Mouse (Mus musculus) common myeloid progenitor, adult 5-6 weeks (primary cell): ENCODE measurements around the gene Rack1. TPM values are rescaled to one million over a fixed set of nuclear protein-coding genes. Genes with fewer than 3 reads are reported as not detected.
"Not testable (repeated sequence)": the region's sequence is repeated elsewhere in the genome, so short reads cannot be mapped to it uniquely, and the experiment has no call there.

Experiments used
- ATAC-seq: replicated peaks from 2 replicates; pipeline ENCODE4 v1.8.0; 2016; ENCODE audit warnings: low read depth, mild to moderate bottlenecking, moderate TSS enrichment, inconsistent platforms; ENCODE audit not compliant: poor library complexity, severe bottlenecking
- total RNA-seq: library from RNA; stranded (forward); fragments of 200-1000, 187-1606 nt; gene quantifications from 2 replicates; pipeline ENCODE4 v1.2.3, GENCODE M21; 2017

Rack1 gene
- total RNA-seq, 1 experiment from 2014 or later, result 1,552 TPM

DNA sequence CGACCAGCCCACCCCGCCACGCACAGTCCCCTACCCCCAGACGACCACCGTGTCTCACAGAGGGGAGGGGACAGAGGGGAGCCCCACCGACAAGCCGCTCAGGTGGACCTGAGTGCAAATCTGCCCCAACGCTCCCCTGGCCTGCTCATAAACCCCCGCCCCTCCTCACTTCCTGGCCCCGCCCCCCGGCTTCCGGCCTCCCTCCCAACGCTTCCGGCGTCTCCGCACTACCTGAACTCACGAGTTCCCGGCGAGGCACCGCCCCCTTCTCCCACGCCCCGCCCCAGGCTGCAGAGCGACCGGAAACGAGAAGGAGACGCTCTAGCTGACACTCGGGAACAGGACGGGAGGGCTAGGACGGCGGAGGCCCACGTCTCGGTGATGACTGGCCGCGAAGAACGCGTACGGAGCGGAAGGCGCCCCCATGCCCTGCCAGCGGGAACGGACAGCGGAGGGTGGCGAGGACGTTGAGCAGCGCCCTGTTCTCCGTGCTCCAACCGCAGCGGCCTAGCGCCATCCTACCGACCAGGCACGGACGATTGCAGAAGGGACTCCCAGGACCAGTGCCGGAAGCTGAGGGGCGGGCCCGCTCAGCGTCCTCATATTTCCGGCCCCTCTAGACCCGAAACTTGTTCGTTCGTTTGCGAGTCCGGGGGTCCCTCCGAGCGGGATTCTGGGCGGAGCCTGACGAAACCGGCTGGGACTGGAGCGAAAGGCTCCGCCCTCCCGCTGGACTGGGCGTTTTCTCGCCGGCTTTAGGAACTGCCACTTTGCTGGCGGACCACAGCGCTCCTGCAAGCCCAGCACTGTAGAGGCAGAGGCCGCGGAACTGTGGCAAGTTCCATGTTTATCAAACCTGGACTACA lies 16.9 kb downstream of the Rack1 start, which contains the start of gene Trim41:
TSS of gene Trim41 (minus strand) at position 554 of the 866 bp plus-strand sequence.
- peak; percentile 83 for ATAC-seq

DNA sequence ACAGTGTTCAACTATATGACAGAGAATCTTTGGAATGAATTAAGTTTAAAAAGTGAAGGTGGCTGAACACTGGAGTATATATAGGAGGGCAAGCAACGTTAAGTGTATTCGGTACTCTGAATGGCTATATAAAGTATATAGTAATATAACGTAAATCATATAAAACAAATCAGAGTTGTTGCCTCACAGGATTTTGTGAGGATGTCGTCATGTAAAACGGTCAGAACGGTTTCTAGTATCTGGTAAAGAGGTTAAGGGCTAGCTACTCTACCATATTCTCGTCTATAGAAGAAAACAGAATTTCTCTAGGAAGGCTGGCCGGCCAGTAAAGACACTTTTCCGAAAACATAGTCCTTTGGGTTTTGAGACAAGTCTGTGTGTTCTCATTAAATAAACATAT lies 17.7 kb downstream of the Rack1 start:
- no peak for ATAC-seq

DNA sequence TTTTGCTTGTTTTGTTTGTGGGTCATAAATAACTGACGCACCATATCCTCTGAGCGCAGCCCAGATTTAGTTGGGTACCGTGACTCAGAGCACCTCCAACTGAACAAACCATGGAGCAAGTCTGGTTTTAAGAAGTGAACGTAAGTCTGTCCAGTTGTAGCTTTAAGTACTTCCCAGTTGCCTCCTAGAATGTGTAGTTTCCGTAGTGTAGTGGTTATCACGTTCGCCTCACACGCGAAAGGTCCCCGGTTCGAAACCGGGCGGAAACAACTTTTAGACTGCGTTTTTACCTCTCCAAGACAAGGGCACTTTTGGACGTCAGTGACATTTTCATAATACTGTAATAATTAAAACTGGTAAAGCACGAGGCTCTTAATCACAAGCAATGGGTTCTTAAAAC lies 18.2 kb downstream of the Rack1 start:
- ATAC-seq, result peak; percentile 30

DNA sequence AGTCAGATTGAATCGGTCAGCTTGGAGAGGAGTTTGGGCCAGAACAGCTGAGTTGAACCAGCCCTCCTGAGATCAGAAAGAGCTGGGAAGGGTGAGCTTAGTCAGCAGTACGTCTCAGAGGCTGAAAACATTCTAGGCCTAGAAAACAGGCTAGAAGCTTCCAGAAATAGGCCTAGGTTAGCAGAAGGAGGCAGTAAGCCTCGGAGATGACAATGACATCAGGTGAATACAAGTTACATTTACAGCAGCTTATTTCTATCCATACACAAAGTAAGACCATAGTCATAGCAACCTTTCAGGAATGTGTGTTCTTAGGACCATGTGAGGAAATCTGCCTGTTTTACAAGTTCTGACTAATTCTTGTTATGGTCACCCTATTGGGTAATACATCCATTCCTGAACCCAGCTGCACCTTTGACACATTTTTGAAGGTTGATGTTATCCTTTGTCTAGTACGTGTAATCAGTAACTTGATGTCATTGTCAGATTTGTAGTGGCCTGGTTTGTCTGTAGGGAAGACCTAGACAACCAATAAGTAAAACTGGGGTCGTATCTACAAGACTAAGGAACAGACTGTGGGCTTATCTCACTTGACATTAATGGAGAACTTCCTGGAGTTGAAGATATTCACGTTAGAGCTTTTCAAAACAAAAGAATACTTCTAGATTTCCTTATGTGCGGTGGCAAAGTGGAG lies 19.6 kb downstream of the Rack1 start:
- ATAC-seq, result no peak

DNA sequence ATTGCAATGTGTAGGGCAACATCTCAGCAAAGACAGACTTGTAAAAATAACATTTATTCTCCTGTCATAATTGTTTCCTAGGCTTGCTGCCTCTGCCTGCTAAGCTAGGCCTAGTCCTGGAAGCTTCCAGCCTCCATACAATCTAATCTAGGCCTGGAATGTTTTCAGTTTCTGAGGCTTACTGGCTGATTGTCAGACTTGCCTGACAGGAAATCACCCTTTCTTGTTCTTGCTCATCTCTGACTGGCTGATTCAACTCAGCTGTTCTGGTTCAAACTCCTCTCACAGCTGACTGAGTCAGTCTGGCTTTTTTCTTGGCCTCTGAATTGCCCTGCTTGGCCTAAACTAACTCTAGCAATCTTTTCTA lies 20.2 kb downstream of the Rack1 start:
- ATAC-seq, result no peak

DNA sequence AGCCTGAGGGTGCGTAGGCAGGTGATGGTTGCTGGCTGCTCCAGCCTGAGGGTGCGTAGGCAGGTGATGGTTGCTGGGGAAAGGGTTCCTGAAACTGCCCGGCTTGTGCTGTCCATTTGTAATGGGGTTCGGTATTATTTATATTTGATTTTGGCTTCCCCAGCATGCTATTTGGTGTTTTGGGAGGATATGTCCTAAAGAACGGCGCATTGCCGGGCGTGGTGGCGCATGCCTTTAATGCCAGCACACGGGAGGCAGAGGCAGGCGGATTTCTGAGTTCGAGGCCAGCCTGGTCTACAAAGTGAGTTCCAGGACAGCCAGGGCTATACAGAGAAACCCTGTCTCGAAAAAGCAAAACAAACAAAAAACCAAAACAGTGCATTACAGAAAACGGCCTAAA lies 21.2 kb downstream of the Rack1 start:
- not testable (repeated sequence) for ATAC-seq

DNA sequence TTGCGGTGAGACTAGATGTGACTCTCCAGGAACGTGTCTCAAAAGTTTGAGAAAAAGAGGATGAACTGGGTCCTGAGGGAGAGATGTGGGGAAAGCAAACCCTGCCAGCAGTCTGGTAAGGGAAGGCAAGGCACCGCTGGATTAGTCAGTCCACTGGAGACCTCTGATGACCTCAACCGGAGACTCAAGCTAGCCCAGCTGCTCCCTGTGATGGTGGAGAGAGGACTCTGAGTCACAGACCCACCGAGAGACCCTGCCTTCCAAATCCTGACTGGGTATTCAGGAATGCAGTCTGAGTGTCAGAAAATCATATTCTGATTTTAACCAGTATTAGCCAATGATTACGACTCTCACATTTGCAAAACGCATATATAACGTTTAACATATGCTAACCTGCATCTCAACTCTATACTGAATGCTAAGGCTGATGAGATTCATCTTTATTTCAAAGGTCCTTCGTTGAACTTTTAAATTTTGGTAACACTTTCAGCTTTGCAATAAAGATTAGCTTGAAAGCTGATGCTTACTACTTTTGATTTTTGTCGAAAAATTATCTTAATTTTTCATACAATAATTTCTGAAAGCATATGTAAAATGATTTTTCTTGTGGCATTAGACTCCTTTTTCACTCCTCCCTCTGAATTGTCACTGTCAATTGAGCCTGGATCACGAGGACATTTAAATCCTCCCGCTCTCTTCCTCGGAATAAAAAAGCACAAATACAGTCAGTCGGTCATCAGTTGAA lies 22.8 kb downstream of the Rack1 start:
- ATAC-seq, result no peak

DNA sequence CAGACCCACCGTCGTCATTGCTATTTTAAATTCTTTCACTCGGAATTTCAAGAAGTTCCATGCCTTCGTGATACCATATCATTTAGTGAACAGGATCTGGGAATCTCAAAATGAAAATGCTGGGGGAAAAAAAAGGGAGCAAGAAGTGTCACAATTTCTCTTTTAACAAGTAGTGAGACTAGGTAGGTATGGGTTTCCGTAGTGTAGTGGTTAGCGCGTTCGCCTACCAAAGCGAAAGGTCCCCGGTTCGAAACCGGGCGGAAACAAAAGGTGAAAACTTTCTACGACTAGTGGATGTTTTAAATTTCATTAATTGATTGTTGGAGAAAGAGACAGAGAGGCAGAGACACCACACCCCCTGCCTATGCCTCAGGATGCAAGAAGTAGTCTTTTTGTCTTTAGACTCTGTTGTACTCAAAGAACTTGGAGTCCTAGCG lies 23.4 kb downstream of the Rack1 start:
- ATAC-seq, result peak; percentile 57

DNA sequence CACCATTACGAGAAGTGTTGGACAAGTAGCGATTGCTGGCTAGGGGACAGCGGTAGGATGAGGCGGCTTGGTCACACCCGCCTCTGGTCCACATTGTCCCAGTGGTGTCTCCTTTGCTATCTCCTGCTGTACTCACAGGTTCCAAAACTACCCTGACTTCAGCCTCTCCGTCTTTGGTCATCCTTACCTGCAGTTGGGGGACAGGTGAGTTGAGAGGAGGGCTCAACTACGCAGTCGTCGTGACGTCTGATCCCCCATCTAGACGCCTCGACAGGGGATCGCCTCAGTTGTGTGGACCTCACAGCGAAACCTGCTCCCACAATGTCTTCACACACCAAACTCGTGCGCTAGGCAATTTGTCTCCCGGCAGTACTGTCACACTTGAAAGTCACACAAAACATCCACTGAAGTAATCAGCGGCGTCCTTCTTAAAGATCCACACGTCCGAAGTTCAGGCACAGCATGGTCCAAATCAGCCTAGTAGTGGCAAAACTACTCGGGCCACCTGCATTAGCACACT lies 24.2 kb downstream of the Rack1 start:
- ATAC-seq, result 0 out of 2 replicates have a peak, but pooled peaks have one; percentile 3

DNA sequence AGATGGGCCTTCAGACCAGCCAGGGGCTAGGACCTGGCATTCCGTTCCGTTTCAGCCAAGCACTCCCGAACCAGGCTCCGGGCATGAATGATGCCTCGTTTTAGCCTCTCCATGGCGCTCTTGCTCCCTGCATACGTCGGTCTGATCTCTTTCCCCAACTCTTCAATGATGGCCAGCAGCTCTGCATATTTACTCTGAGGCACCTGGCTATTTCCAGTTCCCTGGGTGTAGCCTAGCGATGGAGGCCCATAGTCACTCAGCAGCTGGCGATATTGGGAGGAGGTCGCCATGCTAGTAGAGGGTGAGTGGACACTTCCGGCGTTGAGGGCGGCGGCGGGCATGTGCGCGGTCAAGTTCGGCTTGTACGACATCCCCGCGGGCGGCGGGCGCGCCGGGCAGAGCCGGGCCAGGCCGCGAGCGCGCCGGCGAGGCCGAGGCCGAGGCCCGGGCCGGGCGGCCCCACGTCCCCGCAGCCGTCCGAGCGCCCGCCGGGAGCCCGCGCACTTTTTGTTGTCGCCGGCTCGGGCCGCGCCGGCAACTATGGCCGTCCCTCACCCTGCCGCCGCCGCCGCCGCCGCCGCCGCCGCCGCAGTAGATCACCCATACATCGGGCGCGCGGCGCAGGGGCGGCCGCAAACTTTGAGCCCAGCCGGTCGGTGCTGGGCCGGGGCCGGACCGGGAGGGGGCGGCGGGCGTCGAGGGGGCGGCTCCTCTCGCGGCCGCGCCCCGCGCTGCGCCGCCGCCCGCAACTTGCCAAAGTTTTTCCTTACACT lies 26.0 kb downstream of the Rack1 start, which contains the start of the genes Trim7 and Gm12184:
TSS of gene Trim7 (plus strand) at position 162 of the 773 bp plus-strand sequence.
TSS of gene Gm12184 (minus strand) at position 677 of the 773 bp plus-strand sequence.
- ATAC-seq, result peak; percentile 37

DNA sequence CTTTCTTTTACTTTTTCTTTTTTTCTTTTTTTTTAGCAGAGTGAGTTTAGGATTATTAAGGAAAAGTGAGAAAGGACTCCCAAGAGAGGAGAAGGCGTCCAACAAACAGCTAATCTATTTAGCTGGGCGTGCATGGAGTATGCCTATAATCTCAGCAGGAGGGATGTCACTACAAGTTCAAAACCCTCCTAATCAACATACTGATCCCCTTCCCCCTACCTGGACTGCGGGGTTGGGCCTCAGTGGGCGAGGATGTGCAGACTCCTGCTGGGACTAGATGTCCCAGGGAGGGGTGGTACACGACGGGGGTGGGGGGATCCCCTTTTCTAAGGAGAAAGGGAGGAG lies 26.6 kb downstream of the Rack1 start:
- ATAC-seq, result no peak

DNA sequence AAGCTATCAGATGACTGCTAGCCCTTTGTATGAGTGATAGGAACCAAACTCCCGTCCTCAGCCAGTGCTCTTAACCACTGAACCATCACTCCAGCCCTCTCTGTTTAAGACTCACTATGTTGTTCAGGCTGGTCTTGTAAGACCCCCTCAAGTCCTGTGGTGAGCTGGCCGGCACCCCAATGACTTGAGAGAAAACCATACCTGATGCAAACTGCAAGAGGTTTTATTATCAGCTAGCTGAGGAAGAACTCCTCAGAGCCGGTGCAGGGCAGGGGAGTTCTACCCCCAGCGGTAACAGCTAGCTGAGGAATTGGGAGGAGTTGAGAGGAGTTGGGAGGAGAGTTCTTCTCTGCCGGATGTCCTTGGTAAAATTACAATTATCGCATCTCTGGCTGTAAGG lies 27.8 kb downstream of the Rack1 start:
- no peak for ATAC-seq

DNA sequence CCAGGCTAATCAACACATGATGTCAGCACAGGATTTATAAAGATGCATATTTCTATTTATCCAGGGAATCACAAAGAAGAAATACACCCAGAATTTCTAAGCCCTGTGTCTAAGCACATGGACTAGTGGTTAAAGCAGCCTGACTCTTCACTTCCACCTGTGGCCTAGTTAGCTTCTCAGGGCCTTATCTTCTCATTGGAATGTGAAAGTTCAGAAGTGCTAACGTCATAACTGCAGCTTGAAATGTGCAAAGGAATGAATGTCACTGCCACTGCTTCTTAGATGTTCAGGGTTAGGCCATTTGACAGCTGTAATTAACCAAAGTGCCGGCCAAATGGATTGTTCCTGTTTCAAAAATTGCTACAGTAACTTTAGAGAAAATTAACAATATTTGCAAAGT lies 30.1 kb downstream of the Rack1 start:
- no peak for ATAC-seq

DNA sequence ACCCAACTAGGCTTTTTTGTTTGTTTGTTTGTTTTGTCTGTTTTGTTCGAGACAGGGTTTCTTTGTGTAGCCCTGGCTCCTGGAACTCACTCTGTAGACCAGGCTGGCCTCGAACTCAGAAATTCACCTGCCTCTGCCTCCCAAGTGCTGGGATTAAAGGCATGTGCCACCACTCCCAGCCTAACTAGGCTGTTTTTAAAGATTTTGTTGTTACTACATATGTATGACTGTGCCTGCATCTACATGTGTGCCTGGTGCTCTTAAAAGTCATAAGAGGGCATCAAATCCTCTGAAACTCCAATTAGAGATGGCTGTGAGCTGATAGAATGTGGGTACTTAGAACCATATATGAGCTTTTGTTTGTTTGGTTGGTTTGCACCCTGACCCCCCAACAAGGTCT lies 31.1 kb downstream of the Rack1 start:
- no peak for ATAC-seq

DNA sequence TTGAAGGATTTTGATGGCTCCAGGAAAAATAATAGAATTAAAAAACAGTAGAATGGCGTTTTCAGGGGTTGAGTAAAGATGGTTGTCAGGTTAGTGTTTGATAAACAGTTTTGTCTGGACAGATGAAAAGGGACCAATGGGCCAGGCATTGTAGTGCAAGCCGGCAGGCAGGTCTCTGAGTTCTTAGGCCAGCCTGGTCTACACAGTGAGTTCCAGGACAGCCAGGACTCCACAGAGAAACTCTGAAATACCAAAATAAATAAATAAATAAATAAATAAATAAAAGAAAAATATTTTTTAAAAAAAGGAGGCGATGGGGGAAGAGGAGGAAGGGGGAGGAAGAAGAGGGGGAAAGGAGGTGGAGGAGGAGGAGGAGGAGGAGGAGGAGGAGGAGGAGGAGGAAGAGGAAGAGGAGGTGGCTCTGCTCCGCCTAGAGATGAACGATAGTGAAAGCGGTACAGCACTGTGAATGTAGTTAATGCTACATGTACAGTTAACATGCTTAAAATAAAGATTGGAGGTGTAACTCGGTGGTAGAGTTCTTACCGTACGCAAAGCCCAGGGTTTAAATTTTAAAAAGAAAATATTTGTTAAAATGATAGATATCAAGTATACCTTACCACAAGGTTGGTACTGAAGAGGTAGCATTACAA lies 33.1 kb downstream of the Rack1 start:
- ATAC-seq, result no peak

DNA sequence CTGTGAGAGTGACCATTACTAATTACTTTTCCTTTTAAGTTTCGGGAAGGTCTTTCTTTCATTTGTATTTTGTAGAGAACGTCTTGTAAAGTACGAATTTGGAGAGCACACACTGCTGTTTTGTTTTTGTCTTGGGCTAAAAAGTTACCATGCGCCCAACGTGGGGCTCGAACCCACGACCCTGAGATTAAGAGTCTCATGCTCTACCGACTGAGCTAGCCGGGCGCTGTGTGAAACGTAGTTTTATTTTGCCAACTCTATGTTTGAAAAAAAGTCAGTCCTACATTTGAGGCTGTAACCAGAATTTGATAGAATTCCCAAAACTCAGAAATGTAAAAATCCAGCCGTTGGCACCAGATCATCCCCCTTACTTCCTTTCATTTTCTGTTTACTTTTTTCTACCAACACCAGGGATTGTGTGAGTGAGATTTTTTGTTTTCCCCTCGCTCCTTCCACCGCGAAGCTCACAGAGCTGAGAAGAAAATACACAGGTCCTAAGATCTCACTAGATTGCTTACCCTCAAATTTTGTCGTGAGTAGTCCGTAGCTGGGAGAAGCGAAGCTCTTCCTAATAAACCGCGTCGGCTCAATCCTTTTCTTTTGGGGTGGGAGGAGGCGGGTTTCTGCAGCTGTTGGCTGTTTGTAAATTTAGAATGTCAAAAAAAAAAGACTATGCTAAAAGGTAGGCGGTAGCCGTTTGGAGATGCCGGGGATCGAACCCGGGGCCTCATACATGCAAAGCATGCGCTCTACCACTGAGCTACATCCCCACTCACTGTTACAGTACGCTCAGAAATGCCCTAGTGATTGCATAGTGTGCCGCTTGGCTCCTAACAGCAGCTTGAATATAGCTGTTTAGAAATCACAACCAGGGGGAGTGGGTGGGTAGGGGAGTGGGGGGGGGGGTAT lies 33.9 kb downstream of the Rack1 start:
- ATAC-seq, result peak; percentile 58

DNA sequence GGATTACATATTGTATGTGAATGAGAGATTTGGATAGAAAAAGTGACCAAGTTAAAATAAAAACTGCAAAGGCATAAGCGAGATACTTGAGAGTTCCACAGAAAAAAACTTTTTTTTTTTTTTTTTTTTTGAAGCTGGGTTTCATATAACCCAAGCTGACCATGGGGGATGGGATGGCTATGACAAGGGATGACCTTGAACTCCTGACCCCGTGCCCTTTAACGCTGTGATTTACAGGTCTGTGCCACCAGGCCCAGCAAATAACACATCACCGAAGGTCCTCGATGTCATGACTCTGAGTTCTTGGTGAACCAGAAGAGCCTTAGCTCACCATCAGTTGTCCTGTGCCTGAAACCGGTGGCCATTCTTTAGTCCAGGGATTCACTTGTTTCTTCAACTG lies 35.8 kb downstream of the Rack1 start:
- no peak for ATAC-seq

DNA sequence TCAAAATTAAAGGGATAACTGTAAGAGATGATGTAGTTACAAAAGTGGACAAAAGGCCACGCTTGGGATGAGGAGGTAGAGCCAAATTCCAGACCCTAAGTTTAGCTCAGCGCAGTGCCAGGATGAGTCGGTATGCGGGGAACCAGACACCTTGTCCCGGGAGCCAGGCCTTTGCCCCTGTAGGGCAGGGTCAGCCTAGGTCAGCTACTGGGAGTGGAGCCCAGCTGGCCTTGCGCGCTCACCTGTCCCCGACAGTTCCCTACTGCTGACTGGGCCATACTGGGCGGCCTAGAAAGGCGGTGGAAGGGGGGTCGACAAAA lies 36.8 kb downstream of the Rack1 start:
- no peak for ATAC-seq
